Mouse (Mus musculus) cerebellum, adult 2 months (tissue): ENCODE results near the gene Gm30083. TPM values are rescaled to one million over a fixed set of nuclear protein-coding genes. Genes with fewer than 3 reads are reported as not detected.
A peak's percentile ranks its signal among the peaks of the same experiment; 100 is the strongest.

Experiments used
- DNase-seq, 2 experiments: peaks; one replicate each; pipeline ENCODE4 v3.0.0; 2021
- H3K27ac ChIP-seq: fragments of 200-500 bp; 2 replicates; pipeline ENCODE4 v1.5.1; 2012; ENCODE audit warnings: low read length, control low read depth, inconsistent platforms; ENCODE audit not compliant: insufficient read depth
- H3K27me3 ChIP-seq: fragments of 200-500 bp; 2 replicates; pipeline ENCODE4 v1.6.1; 2012; ENCODE audit warnings: inconsistent platforms, mild to moderate bottlenecking, low read length, moderate library complexity; ENCODE audit not compliant: control insufficient read depth, insufficient read depth
- H3K4me1 ChIP-seq: fragments of 200-500 bp; 2 replicates; pipeline ENCODE4 v1.6.1; 2011; ENCODE audit warnings: low read length; ENCODE audit not compliant: control insufficient read depth, insufficient read depth
- H3K4me3 ChIP-seq: fragments of 200-500 bp; replicated peaks from 2 replicates; pipeline ENCODE3; 2011; ENCODE audit warnings: mild to moderate bottlenecking, low read depth, low read length, control low read depth; ENCODE audit not compliant: insufficient read depth
- CTCF ChIP-seq: fragments of 200-500 bp; IDR thresholded peaks from 2 replicates; pipeline ENCODE4 v1.5.1; 2011; ENCODE audit warnings: low read depth, mild to moderate bottlenecking, control low read depth, low read length, moderate library complexity, borderline replicate concordance; ENCODE audit not compliant: insufficient read depth
- POLR2A ChIP-seq: fragments of 200-500 bp; IDR thresholded peaks from 2 replicates; pipeline ENCODE4 v1.6.1; 2011; ENCODE audit warnings: low read length, control low read depth, borderline replicate concordance; ENCODE audit not compliant: insufficient read depth
- WGBS: fragments of 180-500 bp; shearing (Covaris S2); methylation state at CpG from one replicate; pipeline ENCODE4 v1.1.7; 2018; 5-methylcytosine and 5-hydroxymethylcytosine counted together
- polyA plus RNA-seq: library from polyadenylated mRNA; depleted of rRNA; stranded (reverse); fragments of >200 nt; gene quantifications from 2 replicates; pipeline ENCODE4 v1.2.3, GENCODE M21; 2012

Gene Gm30083
- polyA plus RNA-seq, 1 experiment: not detected

- no peaks in the 10 kb centered on the region for H3K27me3 ChIP-seq
- no peak for DNase-seq
- H3K4me1 ChIP-seq: no peaks in the 10 kb centered on the region
- H3K4me3 ChIP-seq: no peak within 1 kb of the TSS
- 96% methylated on average over 4 of the region's 4 CpGs for WGBS
- H3K27ac ChIP-seq: no peak within 1 kb of the TSS
- TF ChIP-seq POLR2A (no peak), CTCF (no peak)
These were observed 1.4 kb upstream of the Gm30083 start, which contains the start of gene Gm5460 for GRCm38 (mm10) chr14:34016381-34016780. Gene Gm5460, plus strand, starts transcription at chr14:34016758.

GRCm38 (mm10) chr14:34002358-34002757 lies 12.6 kb downstream of the Gm30083 start:
- Histone ChIP-seq H3K27ac (no peak overlapping the region), H3K27me3 (no peaks in the 10 kb centered on the region), H3K4me1 (no peaks in the 10 kb centered on the region), H3K4me3 (no peak overlapping the region)
- 90% methylated on average over 5 of the region's 5 CpGs for WGBS
- TF ChIP-seq POLR2A (no peak), CTCF (no peak)
- DNase-seq: no peak

- Histone ChIP-seq H3K4me1 (no peaks in the 10 kb centered on the region), H3K27ac (no peak overlapping the region), H3K4me3 (no peak overlapping the region), H3K27me3 (no peaks in the 10 kb centered on the region)
- no peak for TF ChIP-seq CTCF
- TF ChIP-seq POLR2A: no peak
- DNase-seq: no peak
These were observed 13.5 kb downstream of the Gm30083 start for GRCm38 (mm10) chr14:34001445-34001844.

- Histone ChIP-seq H3K27me3 (no peaks in the 10 kb centered on the region), H3K4me3 (no peak overlapping the region), H3K4me1 (no peaks in the 10 kb centered on the region), H3K27ac (no peak overlapping the region)
- no peak for TF ChIP-seq POLR2A
- no peak for DNase-seq
These were observed 14.9 kb downstream of the Gm30083 start for GRCm38 (mm10) chr14:34000076-34000475.

GRCm38 (mm10) chr14:33997427-33997826 lies 17.6 kb downstream of the Gm30083 start:
- no peak for DNase-seq
- no peak for TF ChIP-seq CTCF
- WGBS: 78% methylated on average over 6 of the region's 6 CpGs
- no peaks in the 10 kb centered on the region for H3K27me3 ChIP-seq
- H3K4me1 ChIP-seq: peaks cover 3% of the 10 kb centered on the region
- no peak overlapping the region for H3K4me3 ChIP-seq
- no peak overlapping the region for H3K27ac ChIP-seq

- 91% methylated on average over 6 of the region's 6 CpGs for WGBS
- H3K27me3 ChIP-seq: no peaks in the 10 kb centered on the region
- no peak for DNase-seq
- no peak overlapping the region for H3K4me3 ChIP-seq
- no peak overlapping the region for H3K27ac ChIP-seq
- no peak for TF ChIP-seq POLR2A
- TF ChIP-seq CTCF: no peak
- peaks cover 11% of the 10 kb centered on the region for H3K4me1 ChIP-seq
These were observed 21.3 kb downstream of the Gm30083 start for GRCm38 (mm10) chr14:33993521-33994289.

- TF ChIP-seq POLR2A (no peak), CTCF (no peak)
- H3K4me3 ChIP-seq: no peak overlapping the region
- H3K4me1 ChIP-seq: peaks cover 11% of the 10 kb centered on the region
- H3K27me3 ChIP-seq: no peaks in the 10 kb centered on the region
- no peak for DNase-seq
- WGBS: 97% methylated on average over 9 of the region's 9 CpGs
- no peak overlapping the region for H3K27ac ChIP-seq
These were observed 21.9 kb downstream of the Gm30083 start for GRCm38 (mm10) chr14:33993051-33993450.

GRCm38 (mm10) chr14:33991971-33992370 lies 23.0 kb downstream of the Gm30083 start:
- TF ChIP-seq POLR2A: no peak
- TF ChIP-seq CTCF: no peak
- peaks cover 11% of the 10 kb centered on the region for H3K4me1 ChIP-seq
- no peak overlapping the region for H3K4me3 ChIP-seq
- DNase-seq: peak; percentile 81 to 89
- WGBS: 16% methylated on average over 4 of the region's 4 CpGs
- H3K27me3 ChIP-seq: no peaks in the 10 kb centered on the region
- no peak overlapping the region for H3K27ac ChIP-seq

- peaks cover 11% of the 10 kb centered on the region for H3K4me1 ChIP-seq
- TF ChIP-seq POLR2A: no peak
- TF ChIP-seq CTCF: no peak
- no peak for DNase-seq
- WGBS: 70% methylated on average over 3 of the region's 3 CpGs
- H3K4me3 ChIP-seq: no peak overlapping the region
- H3K27ac ChIP-seq: no peak overlapping the region
- no peaks in the 10 kb centered on the region for H3K27me3 ChIP-seq
These were observed 25.8 kb downstream of the Gm30083 start for GRCm38 (mm10) chr14:33989201-33989600.
